Mouse (Mus musculus) monocyte, adult 5-6 weeks (primary cell): ENCODE results near the gene Cort. TPM values are rescaled to one million over a fixed set of nuclear protein-coding genes. Genes with fewer than 3 reads are reported as not detected.
A peak's percentile ranks its signal among the peaks of the same experiment; 100 is the strongest.
"Not testable (repeated sequence)": the region's sequence is repeated elsewhere in the genome, so short reads cannot be mapped to it uniquely, and the experiment has no call there.

Source experiments
- ATAC-seq: fragments of 153-309, 156-312 bp; replicated peaks from 2 replicates; pipeline ENCODE4 v1.8.0; 2017; ENCODE audit warnings: mild to moderate bottlenecking; ENCODE audit not compliant: low TSS enrichment, insufficient number of reproducible peaks, severe bottlenecking, poor library complexity, low FRiP score
- total RNA-seq: library from RNA; stranded (forward); fragments of 200-1000, 200-491, 200-594 nt; gene quantifications from 3 replicates; pipeline ENCODE4 v1.2.3, GENCODE M21; 2017

Cort gene
- not detected in 3 replicates for total RNA-seq

GRCm38 (mm10) chr4:149126663-149127062, at the start of gene Cort:
TSS of gene Cort (minus strand) at chr4:149126763.
- no peak for ATAC-seq

GRCm38 (mm10) chr4:149173661-149174060, 47.1 kb upstream of the Cort start:
- ATAC-seq = peak; percentile 59

GRCm38 (mm10) chr4:149172666-149173065, 46.1 kb upstream of the Cort start:
- no peak for ATAC-seq

- ATAC-seq = no peak
Measured at GRCm38 (mm10) chr4:149172083-149172482, 45.5 kb upstream of the Cort start.

GRCm38 (mm10) chr4:149171581-149171981, 45.0 kb upstream of the Cort start:
- peak; percentile 72 for ATAC-seq

GRCm38 (mm10) chr4:149170394-149170931, 43.9 kb upstream of the Cort start:
- peak; percentile 32 for ATAC-seq

GRCm38 (mm10) chr4:149169926-149170325, 43.4 kb upstream of the Cort start:
- not testable (repeated sequence) for ATAC-seq

- no peak for ATAC-seq
Measured at GRCm38 (mm10) chr4:149168016-149168415, 41.5 kb upstream of the Cort start.

- ATAC-seq = no peak
Measured at GRCm38 (mm10) chr4:149166957-149167611, 40.5 kb upstream of the Cort start.

GRCm38 (mm10) chr4:149166215-149166946, 39.8 kb upstream of the Cort start, which contains the start of gene Pgd:
TSS of gene Pgd (minus strand) at chr4:149166771.
- ATAC-seq = peak; percentile 95

- no peak for ATAC-seq
Measured at GRCm38 (mm10) chr4:149164150-149164549, 37.6 kb upstream of the Cort start.

GRCm38 (mm10) chr4:149163196-149163595, 36.6 kb upstream of the Cort start:
- ATAC-seq = no peak

GRCm38 (mm10) chr4:149161166-149161565, 34.6 kb upstream of the Cort start:
- ATAC-seq = 0 out of 2 replicates have a peak, but pooled peaks have one; percentile 40

GRCm38 (mm10) chr4:149159891-149160290, 33.3 kb upstream of the Cort start:
- ATAC-seq = no peak

GRCm38 (mm10) chr4:149159203-149159602, 32.6 kb upstream of the Cort start:
- no peak for ATAC-seq

- no peak for ATAC-seq
Measured at GRCm38 (mm10) chr4:149157415-149157973, 30.9 kb upstream of the Cort start.

- peak; percentile 85 for ATAC-seq
Measured at GRCm38 (mm10) chr4:149155711-149156110, 29.1 kb upstream of the Cort start.

GRCm38 (mm10) chr4:149154859-149155258, 28.3 kb upstream of the Cort start:
- no peak for ATAC-seq

- ATAC-seq = no peak
Measured at GRCm38 (mm10) chr4:149150721-149151120, 24.2 kb upstream of the Cort start.
